Mouse (Mus musculus) embryonic stem cell, embryonic (primary cell): ENCODE measurements at regions not wholly inside any gene's neighbourhood (a gene's known extent, or its start where the extent isn't known, plus 50 kb on each side); places are given as distances from the start of the nearest gene placed in this dataset.

Experiments
- CTCF ChIA-PET, 4 experiments: fragments of 300-600 bp in 2 of 4; fragments of 350-600 bp in 2 of 4; sonication (Branson Sonifier 250); formaldehyde crosslinking; loops; one replicate each; lab custom pipeline; 2022; ENCODE audit warnings: inconsistent platforms in 2 of 4; lab: Charles Lee
- POLR2A ChIA-PET, 4 experiments: fragments of 300-600 bp in 2 of 4; fragments of 350-600 bp in 2 of 4; sonication (Branson Sonifier 250); formaldehyde crosslinking; loops; one replicate each; lab custom pipeline; 2022; ENCODE audit warnings: antibody characterized with exemption in 4 of 4, inconsistent platforms in 1 of 4; lab: Charles Lee

DNA sequence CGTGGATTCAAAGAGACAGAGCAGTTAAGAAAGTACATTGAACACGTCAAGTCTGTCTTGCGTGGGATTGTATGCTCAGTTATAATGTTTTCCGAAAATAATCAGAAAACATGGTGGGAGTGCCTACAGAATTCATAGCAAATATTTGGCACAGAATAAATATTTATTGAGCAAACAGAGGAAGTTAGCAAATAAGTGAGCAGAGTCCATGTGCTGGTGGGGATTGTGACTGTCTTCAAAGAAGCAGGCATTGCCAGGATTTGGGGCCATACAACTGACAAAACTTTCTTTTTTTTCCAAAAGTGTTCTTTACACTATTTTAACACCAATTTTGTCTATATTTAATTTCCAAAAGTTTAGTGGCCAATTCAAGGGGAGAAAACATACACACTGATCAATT, 1729.8 kb downstream of the AI429214 start:
- ChIA-PET CTCF (no interaction called here), POLR2A (no interaction called here)

DNA sequence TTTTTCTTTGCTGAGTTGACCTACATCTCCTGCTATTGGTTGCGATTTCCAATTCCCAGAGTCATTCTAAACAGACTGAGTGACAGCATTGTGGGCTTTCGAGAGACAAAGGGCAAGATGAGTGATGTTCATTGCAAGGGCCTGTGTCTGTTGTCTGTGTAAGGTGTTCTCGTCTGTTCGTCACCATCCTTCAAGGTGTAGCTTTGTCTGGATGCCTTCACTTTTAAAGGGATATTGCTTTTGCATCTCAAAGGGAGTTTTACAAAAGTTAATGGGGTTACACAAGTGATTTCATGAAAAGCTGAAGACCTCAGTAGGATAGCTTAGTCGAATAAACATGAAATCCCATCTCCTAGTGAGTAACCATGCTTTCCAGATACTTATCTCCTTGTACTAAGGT, 1731.9 kb downstream of the AI429214 start:
- ChIA-PET CTCF (no interaction called here), POLR2A (no interaction called here)

- ChIA-PET CTCF (no interaction called here), POLR2A (no interaction called here)
Measured at GRCm38 (mm10) chr8:38747134-38747533, 1753.7 kb downstream of the AI429214 start.

DNA sequence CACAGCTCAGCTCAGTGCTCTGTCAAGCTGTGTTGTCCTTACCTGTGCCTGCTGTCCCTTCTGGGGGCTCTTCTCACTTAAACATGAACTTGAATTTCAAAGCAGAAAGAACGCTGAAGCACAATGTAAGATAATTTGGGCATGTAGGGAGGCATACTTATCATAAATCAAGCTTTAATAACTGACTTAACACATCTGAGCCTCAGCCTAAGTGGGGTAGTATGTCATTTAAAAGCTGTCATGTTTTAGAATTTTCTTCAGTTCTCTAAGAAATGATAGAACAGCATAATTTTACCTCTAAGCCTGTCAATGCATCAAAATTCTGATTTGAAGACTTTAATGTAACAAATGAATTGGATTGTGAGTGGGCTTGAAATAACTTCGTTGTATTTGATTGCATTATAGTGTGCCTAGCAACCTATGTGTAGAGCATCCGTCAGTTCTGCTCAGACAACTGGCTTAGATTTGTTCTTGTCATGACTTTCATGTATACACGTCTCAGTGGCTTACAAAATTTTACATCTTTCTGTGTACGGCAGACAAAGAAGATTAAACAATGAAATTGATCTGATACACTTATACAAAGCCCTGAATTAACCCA, 1773.3 kb downstream of the AI429214 start:
- ChIA-PET POLR2A (no interaction called here), CTCF (no interaction called here)

DNA sequence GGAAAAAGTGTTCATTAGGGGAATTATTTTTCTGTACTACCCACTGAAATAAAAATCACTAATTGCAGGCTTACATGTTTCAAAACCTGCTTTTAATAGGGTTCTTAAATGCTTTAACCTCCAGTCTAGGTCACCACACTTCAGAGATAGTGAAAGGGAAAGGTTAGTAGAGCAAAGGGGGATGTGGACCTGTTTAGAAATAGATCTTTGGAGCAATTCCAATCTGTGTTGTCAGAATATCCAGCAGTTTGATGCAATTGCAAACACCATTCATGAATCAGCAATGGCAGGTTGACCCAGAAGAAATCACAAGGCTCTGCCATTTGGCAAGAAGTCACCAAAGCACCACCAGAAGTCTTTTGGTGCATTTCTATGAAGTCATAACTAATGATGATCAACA, 1819.1 kb downstream of the AI429214 start:
- POLR2A ChIA-PET, result no interaction called here
- CTCF ChIA-PET, result no interaction called here

DNA sequence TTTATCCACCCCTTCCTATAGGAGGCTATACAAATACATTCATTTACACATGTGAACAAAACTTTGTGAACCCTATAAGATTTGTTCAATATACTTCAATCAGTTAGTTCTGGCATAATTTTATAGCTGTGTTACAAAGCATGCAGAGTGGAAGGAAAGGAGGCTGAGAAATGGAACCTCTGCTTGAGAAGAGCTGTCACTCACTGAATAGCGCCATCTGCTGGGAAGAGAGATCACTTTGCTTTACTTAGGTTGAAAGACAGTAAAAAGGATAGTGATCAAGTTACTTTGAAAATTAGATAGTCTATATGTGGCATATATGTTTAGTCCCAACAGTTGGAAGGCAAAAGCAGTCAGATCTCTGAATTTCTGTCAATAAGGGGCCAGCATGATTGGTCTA, 1824.8 kb downstream of the AI429214 start:
- ChIA-PET POLR2A (interaction anchor here in 1 of 4 experiments (0.6 kb wide), 1 partner anchor 23 kb away, joined by 5 read pairs; no protein-coding TSS in a partner anchor), CTCF (interaction anchor here in 2 of 4 experiments (0.6 to 1.5 kb wide), 5 partner anchors 9 to 527 kb away, joined by 3 to 15 read pairs (median 4); no protein-coding TSS in a partner anchor)

- ChIA-PET POLR2A (no interaction called here), CTCF (no interaction called here)
Measured at GRCm38 (mm10) chr8:38861436-38861835, 1813.4 kb upstream of the Adam24 start.

- CTCF ChIA-PET, result no interaction called here
- POLR2A ChIA-PET, result no interaction called here
Measured at GRCm38 (mm10) chr8:38867370-38867769, 1807.5 kb upstream of the Adam24 start.
